Comparison of ENCODE assay signal across 14 mouse cellular contexts in the genomic region with DNA sequence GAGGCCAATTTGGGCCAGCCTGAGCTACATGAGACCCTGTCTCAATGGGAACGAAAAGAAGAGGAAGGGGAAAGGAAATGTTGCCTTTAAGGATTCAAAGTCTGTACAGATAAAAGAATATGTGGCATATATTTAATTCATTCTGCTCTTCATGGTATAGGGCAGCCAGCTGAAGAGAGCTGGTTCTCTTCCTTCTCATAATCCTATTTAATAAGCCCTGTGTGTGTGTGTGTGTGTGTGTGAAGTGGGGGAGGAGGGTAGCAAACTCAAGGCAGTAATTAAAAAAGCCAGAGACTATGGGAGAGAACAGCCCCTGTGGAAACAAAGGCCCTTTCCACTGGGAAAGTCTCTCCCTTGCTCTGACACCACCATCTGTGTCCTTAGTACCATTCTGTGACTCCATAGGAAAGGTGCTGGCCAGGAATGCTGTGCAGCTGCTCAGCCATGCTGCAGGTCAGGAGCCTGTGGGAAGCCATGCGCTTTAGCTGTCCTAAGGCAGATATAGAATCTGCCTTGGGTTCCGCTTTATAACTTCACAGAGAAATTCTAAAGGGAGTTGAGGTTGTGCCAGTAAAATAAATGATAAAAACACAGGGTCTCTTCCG. TPM values are rescaled to one million over a fixed set of nuclear protein-coding genes. Genes with fewer than 3 reads are reported as not detected.
A peak's percentile ranks its signal among the peaks of the same experiment; 100 is the strongest.
DNase-seq lines count a peak whose midpoint lies in the region; ATAC-seq lines count a peak whose summit lies in the region.
"Had no signal": no experiment of that assay in that cellular context is flagged by ENCODE, and none has a peak within 500 bp of the region (broad histone marks: within the 10 kb centered on the region; RNA-seq: fewer than 3 reads in every experiment).

No protein-coding gene starts in this region.

- H3K27me3 ChIP-seq in forebrain, embryonic 12.5 days = no peaks in the 10 kb centered on the region
- no peaks in the 10 kb centered on the region for H3K27me3 ChIP-seq in forebrain, embryonic 16.5 days (replicated peaks; ENCODE audit: control insufficient read depth, insufficient read depth, low read length)
- no peaks in the 10 kb centered on the region for H3K27me3 ChIP-seq in hindbrain, embryonic 16.5 days (replicated peaks; ENCODE audit: control insufficient read depth, insufficient read depth, low read length)
- no peaks in the 10 kb centered on the region for H3K27me3 ChIP-seq in hindbrain, embryonic 12.5 days

- H3K36me3 ChIP-seq in forebrain, embryonic 12.5 days (replicated peaks) = no peaks in the 10 kb centered on the region
- H3K36me3 ChIP-seq in forebrain, embryonic 16.5 days (ENCODE audit: control insufficient read depth, insufficient read depth) = no peaks in the 10 kb centered on the region
- no peaks in the 10 kb centered on the region for H3K36me3 ChIP-seq in hindbrain, embryonic 16.5 days (ENCODE audit: control insufficient read depth, insufficient read depth, low read length)
- H3K36me3 ChIP-seq in hindbrain, embryonic 12.5 days = no peaks in the 10 kb centered on the region

- WGBS in forebrain, embryonic 12.5 days = 82% methylated on average over 4 of the region's 4 CpGs
- WGBS in forebrain, embryonic 16.5 days = 82% methylated on average over 4 of the region's 4 CpGs
- 83% methylated on average over 4 of the region's 4 CpGs for WGBS in hindbrain, embryonic 16.5 days
- 95% methylated on average over 4 of the region's 4 CpGs for WGBS in hindbrain, embryonic 12.5 days

- no peak overlapping the region for H3K27ac ChIP-seq in forebrain, embryonic 12.5 days
- H3K27ac ChIP-seq in forebrain, embryonic 16.5 days (ENCODE audit: low read length) = no peak overlapping the region
- H3K27ac ChIP-seq in hindbrain, embryonic 16.5 days (ENCODE audit: low read depth, low read length) = no peak overlapping the region
- H3K27ac ChIP-seq in hindbrain, embryonic 12.5 days = no peak overlapping the region
- H3K27ac ChIP-seq: liver, embryonic 14.5 days had no signal

- peak; percentile 33 to 50 for DNase-seq in cerebellum, postnatal 14 days
- DNase-seq in retina, embryonic 14.5 days (ENCODE audit: low spot score) = peak; percentile 4
- DNase-seq in yolk sac, embryonic 10.5 days (ENCODE audit: low spot score) = no peak
- DNase-seq in adrenal gland, adult 8-10 months = no peak
- DNase-seq: kidney, adult 11 months; kidney, postnatal 25 days; thymus, postnatal 36 days had no signal

- no peak overlapping the region for H3K9ac ChIP-seq in forebrain, embryonic 12.5 days
- no peak overlapping the region for H3K9ac ChIP-seq in forebrain, embryonic 16.5 days (replicated peaks; ENCODE audit: low read depth, low read length)
- H3K9ac ChIP-seq in hindbrain, embryonic 16.5 days (ENCODE audit: low read depth, low read length) = no peak overlapping the region
- H3K9ac ChIP-seq in hindbrain, embryonic 12.5 days = no peak overlapping the region
- H3K9ac ChIP-seq: liver, embryonic 14.5 days had no signal

- no peak overlapping the region for H3K4me3 ChIP-seq in forebrain, embryonic 12.5 days (replicated peaks)
- H3K4me3 ChIP-seq in forebrain, embryonic 16.5 days (replicated peaks; ENCODE audit: low read length) = no peak overlapping the region
- H3K4me3 ChIP-seq in hindbrain, embryonic 16.5 days (ENCODE audit: low read length) = no peak overlapping the region
- no peak overlapping the region for H3K4me3 ChIP-seq in hindbrain, embryonic 12.5 days
- H3K4me3 ChIP-seq: erythroblast, embryonic 14.5 days had no signal

- H3K4me1 ChIP-seq in forebrain, embryonic 12.5 days = peaks cover 8% of the 10 kb centered on the region; the same call in 1 of the 2 replicates
- H3K4me1 ChIP-seq in forebrain, embryonic 16.5 days (replicated peaks; ENCODE audit: control insufficient read depth, insufficient read depth, low read length) = peaks cover 9% of the 10 kb centered on the region
- H3K4me1 ChIP-seq in hindbrain, embryonic 16.5 days (ENCODE audit: control insufficient read depth, insufficient read depth, low read depth, low read length) = no peaks in the 10 kb centered on the region
- H3K4me1 ChIP-seq in hindbrain, embryonic 12.5 days = no peaks in the 10 kb centered on the region

- H3K9me3 ChIP-seq in forebrain, embryonic 12.5 days = no peaks in the 10 kb centered on the region
- H3K9me3 ChIP-seq in forebrain, embryonic 16.5 days (ENCODE audit: control insufficient read depth, low read length) = no peaks in the 10 kb centered on the region
- no peaks in the 10 kb centered on the region for H3K9me3 ChIP-seq in hindbrain, embryonic 16.5 days (ENCODE audit: control insufficient read depth, low read length)
- H3K9me3 ChIP-seq in hindbrain, embryonic 12.5 days (replicated peaks) = no peaks in the 10 kb centered on the region

- ATAC-seq in forebrain, embryonic 12.5 days (ENCODE audit: low FRiP score) = peak; percentile 46; the same call in 1 of the 2 replicates
- no peak for ATAC-seq in forebrain, embryonic 16.5 days
- peak; percentile 54; the same call in 1 of the 2 replicates for ATAC-seq in hindbrain, embryonic 16.5 days
- no peak for ATAC-seq in hindbrain, embryonic 12.5 days (ENCODE audit: low FRiP score)

- H3K4me2 ChIP-seq in forebrain, embryonic 12.5 days = no peak overlapping the region
- no peak overlapping the region for H3K4me2 ChIP-seq in forebrain, embryonic 16.5 days (ENCODE audit: low read length)
- H3K4me2 ChIP-seq in hindbrain, embryonic 16.5 days (ENCODE audit: low read length) = no peak overlapping the region
- H3K4me2 ChIP-seq in hindbrain, embryonic 12.5 days (replicated peaks) = no peak overlapping the region

RNA-seq across cellular contexts. Expression of a gene that starts 32.5 kb away (rescaled TPM):
- polyA plus RNA-seq in forebrain, embryonic 12.5 days (2016; fragmentation: Nextera tagmentation; extraction: Ambion mirVana) = 15.8 and 15.9 TPM in 2 replicates
- polyA plus RNA-seq in forebrain, embryonic 16.5 days (2015; fragmentation: Nextera tagmentation; extraction: Ambion mirVana) = 24.9 and 29.2 TPM in 2 replicates
- 34.8 and 35.6 TPM in 2 replicates for polyA plus RNA-seq in hindbrain, embryonic 16.5 days (2015; fragmentation: Nextera tagmentation; extraction: Ambion mirVana)
- polyA plus RNA-seq in hindbrain, embryonic 12.5 days (2016; fragmentation: Nextera tagmentation; extraction: Ambion mirVana) = 17.6 and 18.3 TPM in 2 replicates
- total RNA-seq in adrenal gland, adult 8-10 months (2022) = 10 to 100 TPM; 16.0 to 37.9 (median 23.6) TPM

RNA-seq across cellular contexts. Expression of a gene that starts 43.1 kb away (rescaled TPM):
- polyA plus RNA-seq in forebrain, embryonic 12.5 days (2016; fragmentation: Nextera tagmentation; extraction: Ambion mirVana) = 42.1 and 44.8 TPM in 2 replicates
- 82.8 and 111 TPM in 2 replicates for polyA plus RNA-seq in forebrain, embryonic 16.5 days (2015; fragmentation: Nextera tagmentation; extraction: Ambion mirVana)
- 412 and 507 TPM in 2 replicates for polyA plus RNA-seq in hindbrain, embryonic 16.5 days (2015; fragmentation: Nextera tagmentation; extraction: Ambion mirVana)
- 69.8 and 81.1 TPM in 2 replicates for polyA plus RNA-seq in hindbrain, embryonic 12.5 days (2016; fragmentation: Nextera tagmentation; extraction: Ambion mirVana)
- 10 to 100 TPM; 27.9 to 53.2 (median 35.6) TPM for total RNA-seq in adrenal gland, adult 8-10 months (2022)
- total RNA-seq: hematopoietic stem cell, adult 5-6 weeks had no signal
- polyA plus RNA-seq: erythroblast, embryonic 14.5 days had no signal

Comparison
In these comparisons a context has a peak if more than half of its experiments do, and no peak if none do; other contexts are left out.
1. ATAC-seq: peak in forebrain, embryonic 12.5 days (single experiment) and hindbrain, embryonic 16.5 days (single experiment); none in forebrain, embryonic 16.5 days (single experiment) and hindbrain, embryonic 12.5 days (single experiment).
2. DNase-seq: peak in cerebellum, postnatal 14 days (2 of 2) and retina, embryonic 14.5 days (single experiment); none in yolk sac, embryonic 10.5 days (single experiment) and adrenal gland, adult 8-10 months (single experiment).